In genomic region chr7:89976796-89977195, GRCm38 (mm10) we compare ENCODE assay signal across 25 mouse cellular contexts.
"Had no signal": no experiment of that assay in that cellular context is flagged by ENCODE, and none has a peak within 500 bp of the region (broad histone marks: within the 10 kb centered on the region; RNA-seq: fewer than 3 reads in every experiment).

No protein-coding gene starts in this region.

- H3K9me3 ChIP-seq: heart, embryonic 13.5 days; heart, embryonic 15.5 days; intestine, embryonic 15.5 days; limb, embryonic 10.5 days; limb, embryonic 12.5 days; liver, embryonic 12.5 days had no signal

- H3K4me3 ChIP-seq: heart, embryonic 13.5 days; heart, embryonic 15.5 days; intestine, embryonic 15.5 days; layer of hippocampus, adult 2 months; left cerebral cortex, adult 2 months; limb, embryonic 10.5 days; limb, embryonic 12.5 days; liver, embryonic 12.5 days had no signal

- H3K9ac ChIP-seq: heart, embryonic 13.5 days; heart, embryonic 15.5 days; hindbrain, embryonic 14.5 days; intestine, embryonic 15.5 days; limb, embryonic 12.5 days; liver, embryonic 12.5 days; liver, embryonic 14.5 days had no signal

- H3K4me2 ChIP-seq: heart, embryonic 11.5 days; heart, embryonic 13.5 days; heart, embryonic 15.5 days; hindbrain, embryonic 14.5 days; intestine, embryonic 15.5 days; limb, embryonic 12.5 days; liver, embryonic 12.5 days had no signal

- H3K27me3 ChIP-seq: heart, embryonic 13.5 days; heart, embryonic 15.5 days; intestine, embryonic 15.5 days; limb, embryonic 12.5 days; liver, embryonic 12.5 days had no signal

- DNase-seq: gastrocnemius, postnatal 14 days; gastrocnemius, postnatal 36 days; heart, adult 18-20 months; heart, postnatal 14 days; heart, postnatal 36 days; kidney, adult 18-20 months; kidney, adult 8-10 months; kidney, postnatal 10 days; kidney, postnatal 25 days; kidney, postnatal 4 days; liver had no signal

- H3K27ac ChIP-seq: heart, embryonic 13.5 days; heart, embryonic 15.5 days; hindbrain, embryonic 14.5 days; intestine, embryonic 15.5 days; layer of hippocampus, adult 2 months; left cerebral cortex, adult 2 months; limb, embryonic 10.5 days; limb, embryonic 12.5 days; liver, embryonic 12.5 days; liver, embryonic 14.5 days had no signal

- ATAC-seq: hindbrain, embryonic 16.5 days; inflammation-experienced regulatory T-cells, adult 6 months; intestine, embryonic 15.5 days; intestine, postnatal 0 days; liver, embryonic 12.5 days had no signal
